Mouse (Mus musculus): ENCODE data around the gene Zfp950. TPM values are rescaled to one million over a fixed set of nuclear protein-coding genes. Genes with fewer than 3 reads are reported as not detected.

Zfp950 gene
- polyA plus RNA-seq, 1 experiment from 2014 or later: 26.3 TPM

DNA sequence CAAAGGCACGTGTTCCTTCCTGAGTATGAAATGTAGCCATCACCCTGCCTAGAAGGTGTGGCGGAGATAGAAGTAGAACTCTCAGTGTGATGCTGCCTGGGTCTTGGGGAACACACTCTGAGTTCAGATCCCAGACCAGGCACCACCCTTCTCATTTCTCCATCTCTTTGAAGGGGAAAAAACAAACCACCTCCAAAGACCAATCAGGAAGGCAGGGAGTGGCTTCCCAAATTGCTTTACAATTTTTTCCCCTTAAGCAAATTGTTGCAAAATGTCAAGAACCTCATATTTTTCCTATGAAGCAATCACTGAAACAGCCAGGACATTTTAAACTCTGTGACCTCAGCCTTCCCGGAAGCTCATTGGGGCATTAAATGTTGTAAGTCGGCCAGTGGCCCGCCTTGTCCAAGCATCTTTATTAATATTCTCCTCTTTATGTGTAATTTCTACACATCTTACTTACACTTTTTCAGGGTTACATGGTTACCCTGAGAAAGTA, 60.3 kb downstream of the Zfp950 start:
- no peaks in the 10 kb centered on the region for H3K4me1 ChIP-seq (ENCODE audit: control insufficient read depth, insufficient read depth, low read length)
- H3K9ac ChIP-seq (ENCODE audit: low read depth, low read length): no peak overlapping the region
- WGBS (ENCODE audit: insufficient replicate concordance): 85% methylated on average over 5 of the region's 5 CpGs
- no peaks in the 10 kb centered on the region for H3K9me3 ChIP-seq (replicated peaks; ENCODE audit: control insufficient read depth, low read length)
- H3K27ac ChIP-seq (ENCODE audit: low read depth, low read length): no peak overlapping the region
- no peak for ATAC-seq (replicated peaks; ENCODE audit: insufficient number of reproducible peaks, low FRiP score, low TSS enrichment)
- no peaks in the 10 kb centered on the region for H3K27me3 ChIP-seq (ENCODE audit: control insufficient read depth, insufficient read depth, low read length)
- peaks cover 6% of the 10 kb centered on the region; the same call in 1 of the 2 replicates for H3K36me3 ChIP-seq (ENCODE audit: control insufficient read depth, insufficient read depth, low read length)
- H3K4me3 ChIP-seq (ENCODE audit: low read depth, low read length): no peak overlapping the region
- H3K4me2 ChIP-seq: no peak overlapping the region

DNA sequence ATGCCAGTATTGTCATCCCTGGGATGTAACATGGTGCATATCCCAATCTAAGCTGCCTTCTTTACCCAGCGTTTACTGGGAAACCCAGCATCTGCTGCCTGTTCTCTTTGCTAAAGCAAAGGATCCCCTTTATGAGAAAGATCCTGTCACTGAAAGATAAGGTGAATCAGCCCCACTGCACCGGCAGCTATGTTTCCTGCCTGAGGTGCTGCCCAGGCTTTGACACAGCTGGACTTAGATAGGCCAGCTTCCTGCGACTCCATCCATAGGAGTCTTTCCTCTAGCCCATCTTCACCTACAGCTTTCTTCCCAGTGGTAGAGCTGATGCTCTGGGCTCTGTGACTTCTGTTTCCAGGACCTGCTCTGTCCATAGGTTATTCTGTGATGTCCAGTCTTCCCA, 62.0 kb downstream of the Zfp950 start:
- H3K9ac ChIP-seq (ENCODE audit: low read depth, low read length): no peak overlapping the region
- no peaks in the 10 kb centered on the region for H3K9me3 ChIP-seq (replicated peaks; ENCODE audit: control insufficient read depth, low read length)
- no peak overlapping the region for H3K4me2 ChIP-seq
- H3K27ac ChIP-seq (ENCODE audit: low read depth, low read length): no peak overlapping the region
- H3K4me1 ChIP-seq (ENCODE audit: control insufficient read depth, insufficient read depth, low read length): no peaks in the 10 kb centered on the region
- H3K4me3 ChIP-seq (ENCODE audit: low read depth, low read length): no peak overlapping the region
- ATAC-seq (replicated peaks; ENCODE audit: insufficient number of reproducible peaks, low FRiP score, low TSS enrichment): no peak
- WGBS (ENCODE audit: insufficient replicate concordance): 58% methylated on average over 3 of the region's 3 CpGs
- no peaks in the 10 kb centered on the region for H3K27me3 ChIP-seq (ENCODE audit: control insufficient read depth, insufficient read depth, low read length)
- H3K36me3 ChIP-seq (ENCODE audit: control insufficient read depth, insufficient read depth, low read length): peaks cover 6% of the 10 kb centered on the region; the same call in 1 of the 2 replicates

DNA sequence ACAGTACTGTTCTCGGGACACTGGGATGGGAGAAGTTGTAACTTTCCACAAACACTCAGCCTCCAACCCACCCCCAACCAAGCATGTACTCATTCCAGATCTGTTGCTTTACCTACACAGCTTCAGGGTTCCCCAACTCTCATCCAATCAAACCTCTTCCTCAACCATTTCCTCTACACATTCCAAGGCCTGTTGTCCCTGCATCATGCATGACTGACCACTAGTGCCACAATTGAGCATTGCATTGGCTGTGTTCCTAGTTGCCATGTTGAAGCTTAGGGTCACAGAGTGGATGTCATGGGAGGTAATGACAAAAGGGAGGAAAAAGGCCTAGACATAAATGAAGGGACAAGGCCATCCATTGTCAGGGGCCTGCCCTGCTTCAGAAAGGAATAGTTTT, 75.6 kb downstream of the Zfp950 start:
- H3K36me3 ChIP-seq (ENCODE audit: control insufficient read depth, insufficient read depth, low read length): peaks cover 4% of the 10 kb centered on the region; the same call in 1 of the 2 replicates
- no peak overlapping the region for H3K4me3 ChIP-seq (ENCODE audit: low read depth, low read length)
- no peaks in the 10 kb centered on the region for H3K27me3 ChIP-seq (ENCODE audit: control insufficient read depth, insufficient read depth, low read length)
- WGBS (ENCODE audit: insufficient replicate concordance): 77% methylated on average over 1 of the region's 1 CpGs
- ATAC-seq (replicated peaks; ENCODE audit: insufficient number of reproducible peaks, low FRiP score, low TSS enrichment): no peak
- H3K4me1 ChIP-seq (ENCODE audit: control insufficient read depth, insufficient read depth, low read length): no peaks in the 10 kb centered on the region
- no peak overlapping the region for H3K4me2 ChIP-seq
- no peaks in the 10 kb centered on the region for H3K9me3 ChIP-seq (replicated peaks; ENCODE audit: control insufficient read depth, low read length)
- H3K9ac ChIP-seq (ENCODE audit: low read depth, low read length): no peak overlapping the region
- H3K27ac ChIP-seq (ENCODE audit: low read depth, low read length): no peak overlapping the region

DNA sequence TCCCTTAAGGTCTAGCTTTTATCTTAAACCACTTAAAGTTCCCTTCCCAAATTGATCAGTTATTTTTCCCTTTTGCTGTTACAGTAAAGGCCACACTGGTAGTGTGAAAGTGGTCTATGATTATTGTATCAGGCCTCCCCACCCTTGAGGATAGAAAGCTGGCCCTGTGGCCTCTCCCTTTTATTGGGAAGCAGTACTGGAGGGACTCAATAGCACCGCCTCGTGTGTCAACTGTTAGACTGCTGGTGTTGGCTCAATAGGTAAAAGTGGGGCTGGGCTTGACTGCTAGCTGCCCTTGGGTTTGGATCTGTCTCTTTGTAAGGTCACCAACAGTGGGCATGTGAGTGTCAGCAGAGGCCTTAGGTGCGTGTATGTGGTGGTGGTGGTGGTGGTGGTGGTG, 76.3 kb downstream of the Zfp950 start:
- 86% methylated on average over 3 of the region's 3 CpGs for WGBS (ENCODE audit: insufficient replicate concordance)
- Histone ChIP-seq H3K9me3 (replicated peaks; ENCODE audit: control insufficient read depth, low read length) (no peaks in the 10 kb centered on the region), H3K4me3 (ENCODE audit: low read depth, low read length) (no peak overlapping the region), H3K4me1 (ENCODE audit: control insufficient read depth, insufficient read depth, low read length) (no peaks in the 10 kb centered on the region), H3K27me3 (ENCODE audit: control insufficient read depth, insufficient read depth, low read length) (no peaks in the 10 kb centered on the region), H3K9ac (ENCODE audit: low read depth, low read length) (no peak overlapping the region), H3K27ac (ENCODE audit: low read depth, low read length) (no peak overlapping the region), H3K4me2 (no peak overlapping the region), H3K36me3 (ENCODE audit: control insufficient read depth, insufficient read depth, low read length) (peaks cover 4% of the 10 kb centered on the region; the same call in 1 of the 2 replicates)
- ATAC-seq (replicated peaks; ENCODE audit: insufficient number of reproducible peaks, low FRiP score, low TSS enrichment): no peak

DNA sequence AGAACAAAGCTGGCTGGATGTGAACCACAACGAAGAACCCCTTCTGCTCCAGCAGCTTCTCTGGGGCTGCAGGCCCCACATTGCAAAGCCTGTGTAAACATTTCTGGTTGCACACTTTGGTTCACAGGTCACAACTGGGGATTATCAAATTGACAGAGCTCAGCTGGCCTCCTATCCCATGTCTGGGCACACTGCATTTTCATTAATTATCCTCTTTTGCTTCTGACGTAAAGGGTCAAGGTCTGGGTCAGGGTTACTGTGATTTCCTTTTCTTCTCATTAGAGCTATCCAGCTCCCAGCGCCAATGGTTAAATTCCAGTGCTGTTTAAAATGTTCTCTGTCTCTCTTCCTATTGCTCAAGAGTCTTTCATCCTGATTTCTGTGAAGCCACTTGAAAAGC, 83.1 kb downstream of the Zfp950 start:
- no peaks in the 10 kb centered on the region for H3K9me3 ChIP-seq (replicated peaks; ENCODE audit: control insufficient read depth, low read length)
- H3K4me1 ChIP-seq (ENCODE audit: control insufficient read depth, insufficient read depth, low read length): 0 out of 2 replicates have a peak, but pooled peaks cover 5% of the 10 kb centered on the region
- no peak overlapping the region for H3K4me3 ChIP-seq (ENCODE audit: low read depth, low read length)
- H3K27ac ChIP-seq (ENCODE audit: low read depth, low read length): no peak overlapping the region
- H3K4me2 ChIP-seq: no peak overlapping the region
- H3K27me3 ChIP-seq (ENCODE audit: control insufficient read depth, insufficient read depth, low read length): no peaks in the 10 kb centered on the region
- H3K36me3 ChIP-seq (ENCODE audit: control insufficient read depth, insufficient read depth, low read length): no peaks in the 10 kb centered on the region
- WGBS (ENCODE audit: insufficient replicate concordance): 27% methylated on average over 3 of the region's 3 CpGs
- no peak overlapping the region for H3K9ac ChIP-seq (ENCODE audit: low read depth, low read length)
- no peak; the same call in 1 of the 2 replicates for ATAC-seq (replicated peaks; ENCODE audit: insufficient number of reproducible peaks, low FRiP score, low TSS enrichment)

DNA sequence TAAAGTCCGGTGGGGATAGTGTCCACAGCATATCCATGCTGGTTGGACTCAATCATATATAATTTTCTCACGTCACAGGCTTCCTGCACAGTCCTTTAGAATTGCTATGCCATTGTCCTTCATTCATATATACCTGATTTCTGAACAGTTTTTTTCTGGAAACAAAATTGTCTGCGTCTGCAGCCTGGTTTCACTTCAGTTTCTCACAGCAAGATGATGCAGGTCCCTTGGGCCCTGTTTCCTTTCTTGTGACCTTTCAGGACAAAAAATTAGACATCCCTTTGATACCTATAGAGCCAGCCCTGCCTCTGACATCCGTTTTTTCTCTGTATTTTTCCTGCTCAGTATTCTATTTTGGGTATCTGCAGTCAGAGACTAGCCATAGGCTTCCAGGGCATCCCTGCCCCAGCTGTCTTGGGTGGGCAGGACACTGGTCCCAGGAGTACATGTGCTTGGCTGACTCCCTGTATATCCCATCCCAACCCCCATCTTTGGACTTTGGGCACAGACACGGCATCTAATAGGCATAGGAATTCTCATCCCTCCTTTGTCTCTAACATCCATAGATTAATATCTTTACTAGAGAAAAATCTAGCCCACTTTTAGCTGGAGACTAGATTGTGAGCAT, 83.7 kb downstream of the Zfp950 start:
- H3K4me2 ChIP-seq: no peak overlapping the region
- H3K9ac ChIP-seq (ENCODE audit: low read depth, low read length): no peak overlapping the region
- WGBS (ENCODE audit: insufficient replicate concordance): 63% methylated on average over 5 of the region's 5 CpGs
- H3K36me3 ChIP-seq (ENCODE audit: control insufficient read depth, insufficient read depth, low read length): no peaks in the 10 kb centered on the region
- H3K27ac ChIP-seq (ENCODE audit: low read depth, low read length): no peak overlapping the region
- ATAC-seq (replicated peaks; ENCODE audit: insufficient number of reproducible peaks, low FRiP score, low TSS enrichment): no peak
- 0 out of 2 replicates have a peak, but pooled peaks cover 5% of the 10 kb centered on the region for H3K4me1 ChIP-seq (ENCODE audit: control insufficient read depth, insufficient read depth, low read length)
- H3K9me3 ChIP-seq (replicated peaks; ENCODE audit: control insufficient read depth, low read length): no peaks in the 10 kb centered on the region
- H3K4me3 ChIP-seq (ENCODE audit: low read depth, low read length): no peak overlapping the region
- no peaks in the 10 kb centered on the region for H3K27me3 ChIP-seq (ENCODE audit: control insufficient read depth, insufficient read depth, low read length)

DNA sequence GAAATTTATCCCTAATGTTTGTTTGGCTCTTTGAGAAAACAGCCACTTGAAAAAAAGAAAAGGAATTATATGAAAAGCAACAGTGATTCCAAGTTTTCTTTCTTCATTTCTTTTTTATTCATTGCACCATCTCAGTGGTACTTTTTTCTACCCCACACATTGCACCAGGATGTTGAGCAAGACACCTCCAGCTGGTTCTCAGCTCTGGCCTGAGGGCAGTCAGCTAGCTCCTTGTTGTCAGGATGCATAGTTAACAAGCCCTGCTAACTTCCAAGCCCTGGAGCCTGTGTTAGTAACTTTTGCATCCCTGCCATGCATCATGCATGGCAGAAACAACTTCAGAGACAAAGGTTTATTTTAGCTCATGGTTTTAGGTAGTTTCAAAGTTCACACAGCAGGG, 87.9 kb downstream of the Zfp950 start:
- no peak overlapping the region for H3K9ac ChIP-seq (ENCODE audit: low read depth, low read length)
- 0 out of 2 replicates have a peak, but pooled peaks cover 5% of the 10 kb centered on the region for H3K4me1 ChIP-seq (ENCODE audit: control insufficient read depth, insufficient read depth, low read length)
- H3K4me2 ChIP-seq: no peak overlapping the region
- ATAC-seq (replicated peaks; ENCODE audit: insufficient number of reproducible peaks, low FRiP score, low TSS enrichment): no peak
- H3K4me3 ChIP-seq (ENCODE audit: low read depth, low read length): no peak overlapping the region
- H3K27me3 ChIP-seq (ENCODE audit: control insufficient read depth, insufficient read depth, low read length): no peaks in the 10 kb centered on the region
- no peaks in the 10 kb centered on the region for H3K9me3 ChIP-seq (replicated peaks; ENCODE audit: control insufficient read depth, low read length)
- no peak overlapping the region for H3K27ac ChIP-seq (ENCODE audit: low read depth, low read length)
- H3K36me3 ChIP-seq (ENCODE audit: control insufficient read depth, insufficient read depth, low read length): no peaks in the 10 kb centered on the region

DNA sequence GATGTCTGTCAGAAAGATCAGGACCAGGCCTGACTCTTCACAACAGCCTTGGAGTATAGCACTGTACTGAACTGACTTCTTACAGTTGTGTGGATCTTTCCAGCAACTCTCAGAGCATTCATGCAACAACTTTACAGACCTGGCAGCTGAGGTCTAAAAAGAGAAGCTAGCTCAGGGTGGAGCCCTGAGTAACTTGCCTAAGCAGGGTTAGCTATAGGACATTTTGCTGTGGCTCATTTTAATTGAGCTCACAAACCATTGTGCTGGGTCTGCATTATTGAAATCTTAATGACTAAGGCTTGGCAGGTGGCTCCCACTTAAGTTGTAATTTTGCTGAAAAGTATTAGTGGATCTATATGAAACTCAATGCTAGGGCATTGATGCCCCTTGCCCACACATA, 88.6 kb downstream of the Zfp950 start:
- Histone ChIP-seq H3K4me2 (no peak overlapping the region), H3K27ac (ENCODE audit: low read depth, low read length) (no peak overlapping the region), H3K9me3 (replicated peaks; ENCODE audit: control insufficient read depth, low read length) (no peaks in the 10 kb centered on the region), H3K4me3 (ENCODE audit: low read depth, low read length) (no peak overlapping the region), H3K36me3 (ENCODE audit: control insufficient read depth, insufficient read depth, low read length) (no peaks in the 10 kb centered on the region), H3K9ac (ENCODE audit: low read depth, low read length) (no peak overlapping the region), H3K4me1 (ENCODE audit: control insufficient read depth, insufficient read depth, low read length) (0 out of 2 replicates have a peak, but pooled peaks cover 4% of the 10 kb centered on the region), H3K27me3 (ENCODE audit: control insufficient read depth, insufficient read depth, low read length) (no peaks in the 10 kb centered on the region)
- no peak for ATAC-seq (replicated peaks; ENCODE audit: insufficient number of reproducible peaks, low FRiP score, low TSS enrichment)

DNA sequence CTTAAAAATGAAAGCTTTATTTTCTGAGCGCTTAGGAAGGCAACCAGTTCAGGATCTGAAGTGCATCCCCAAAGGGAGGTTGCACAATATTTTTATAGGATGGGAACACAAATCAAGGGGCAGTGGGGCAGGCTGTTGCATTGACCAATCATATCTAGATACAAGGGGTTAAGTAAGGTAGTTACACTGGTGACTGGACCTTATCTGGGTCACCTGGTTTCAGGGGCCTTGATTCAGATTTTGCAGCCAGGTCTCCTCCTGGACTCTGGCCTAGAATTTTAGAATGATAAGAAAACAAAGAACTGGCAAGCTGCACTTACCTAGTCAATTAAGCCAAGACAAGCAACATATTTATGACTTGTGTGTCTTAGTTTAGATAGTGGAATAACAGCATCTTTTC, 89.5 kb downstream of the Zfp950 start:
- Histone ChIP-seq H3K9me3 (replicated peaks; ENCODE audit: control insufficient read depth, low read length) (no peaks in the 10 kb centered on the region), H3K9ac (ENCODE audit: low read depth, low read length) (no peak overlapping the region), H3K4me1 (ENCODE audit: control insufficient read depth, insufficient read depth, low read length) (no peaks in the 10 kb centered on the region), H3K4me3 (ENCODE audit: low read depth, low read length) (no peak overlapping the region), H3K4me2 (no peak overlapping the region), H3K27ac (ENCODE audit: low read depth, low read length) (no peak overlapping the region), H3K27me3 (ENCODE audit: control insufficient read depth, insufficient read depth, low read length) (no peaks in the 10 kb centered on the region), H3K36me3 (ENCODE audit: control insufficient read depth, insufficient read depth, low read length) (no peaks in the 10 kb centered on the region)
- 78% methylated on average over 1 of the region's 1 CpGs for WGBS (ENCODE audit: insufficient replicate concordance)
- no peak for ATAC-seq (replicated peaks; ENCODE audit: insufficient number of reproducible peaks, low FRiP score, low TSS enrichment)

Measured in heart, embryonic 11.5 days (tissue).